Mouse (Mus musculus): ENCODE measurements at regions not wholly inside any gene's neighbourhood (a gene's known extent, or its start where the extent isn't known, plus 50 kb on each side); places are given as distances from the start of the nearest gene placed in this dataset.

DNA sequence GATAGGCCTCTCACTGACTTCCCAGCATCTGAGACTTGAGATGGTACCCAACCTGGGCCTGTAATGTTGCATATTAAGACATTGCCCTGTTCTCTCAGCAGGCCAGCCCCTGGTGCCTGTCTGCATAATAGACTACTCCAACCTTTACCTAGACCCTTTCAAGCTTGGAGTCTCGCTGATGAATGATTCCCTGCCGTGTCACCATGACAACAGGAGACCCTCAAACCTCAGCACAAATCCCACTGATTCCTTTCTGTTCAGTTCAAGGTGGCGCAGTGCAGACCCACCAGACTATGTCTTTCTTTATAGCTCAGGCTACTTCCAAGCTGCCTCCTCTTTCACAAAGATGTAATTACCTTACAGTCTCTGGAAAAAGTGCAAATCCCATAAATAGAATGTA, 172.0 kb downstream of the Dcdc2c start:
- no peak for DNase-seq

GRCm38 (mm10) chr12:28377968-28378367, 174.2 kb downstream of the Dcdc2c start:
- no peak for DNase-seq

DNA sequence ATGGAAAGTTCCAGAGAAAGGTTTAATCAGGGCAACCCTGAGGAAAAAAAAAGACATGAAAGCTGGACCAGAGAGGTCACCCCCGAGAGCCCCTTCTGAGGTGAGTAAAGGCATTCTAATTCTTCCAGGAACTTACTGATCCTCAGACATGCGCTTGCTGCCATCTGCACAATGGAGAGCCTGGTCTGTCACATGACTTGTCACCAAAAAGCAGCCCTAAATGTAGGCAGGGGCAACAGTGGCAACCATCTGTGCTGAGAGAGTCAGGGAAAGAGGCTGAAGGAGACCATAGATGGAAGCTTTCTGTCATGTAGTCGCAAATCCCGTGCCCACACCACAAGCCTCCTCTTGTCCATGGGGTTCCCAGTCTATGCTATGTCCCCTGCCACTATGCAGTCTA, 174.8 kb downstream of the Dcdc2c start:
- no peak for DNase-seq

GRCm38 (mm10) chr12:28376770-28377169, 175.4 kb downstream of the Dcdc2c start:
- no peak for DNase-seq

DNA sequence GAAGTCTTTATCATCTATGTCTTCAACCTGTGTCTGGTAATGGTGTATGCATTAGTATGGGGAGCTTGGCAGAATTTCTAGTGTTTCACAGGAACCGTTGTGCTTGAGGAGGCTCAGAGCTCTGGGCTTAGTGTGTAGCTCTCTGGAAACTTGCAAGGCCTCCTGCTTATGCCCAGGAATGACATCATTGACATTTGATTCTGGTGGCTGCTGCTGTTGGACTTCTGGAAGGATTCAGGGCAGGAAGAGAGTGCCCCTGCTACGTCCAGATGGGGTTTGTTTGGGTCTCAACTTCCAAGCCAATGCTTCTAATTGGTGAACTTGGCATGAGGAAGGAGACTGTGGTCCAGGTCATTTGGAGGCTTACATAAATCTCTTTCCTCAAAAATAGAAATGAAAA, 186.9 kb downstream of the Dcdc2c start:
- no peak for DNase-seq

- DNase-seq, result no peak
Measured at GRCm38 (mm10) chr12:28358737-28359333, 193.4 kb downstream of the Dcdc2c start.

GRCm38 (mm10) chr12:28357764-28358163, 194.4 kb downstream of the Dcdc2c start:
- no peak for DNase-seq

DNA sequence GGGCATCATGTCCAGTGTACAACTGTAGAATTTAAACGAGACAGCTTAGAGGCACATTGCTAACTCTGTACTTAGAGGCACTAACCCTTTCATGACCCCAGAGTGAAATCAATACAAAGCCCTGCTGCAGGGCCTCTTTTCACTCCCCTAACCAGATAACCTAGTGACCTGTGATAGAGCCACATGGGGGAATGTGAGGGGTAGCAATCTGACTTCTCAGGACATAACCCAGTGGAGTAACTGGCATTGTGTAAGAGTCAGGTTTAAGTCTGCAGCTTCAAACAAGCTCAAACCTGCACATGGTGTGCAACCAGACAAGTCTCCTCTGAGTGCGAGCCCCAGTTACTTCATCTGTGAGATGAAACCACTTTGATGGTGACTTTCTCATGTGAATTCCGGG, 199.1 kb downstream of the Dcdc2c start:
- DNase-seq, result no peak

GRCm38 (mm10) chr12:28352571-28352970, 199.6 kb downstream of the Dcdc2c start:
- no peak for DNase-seq

DNA sequence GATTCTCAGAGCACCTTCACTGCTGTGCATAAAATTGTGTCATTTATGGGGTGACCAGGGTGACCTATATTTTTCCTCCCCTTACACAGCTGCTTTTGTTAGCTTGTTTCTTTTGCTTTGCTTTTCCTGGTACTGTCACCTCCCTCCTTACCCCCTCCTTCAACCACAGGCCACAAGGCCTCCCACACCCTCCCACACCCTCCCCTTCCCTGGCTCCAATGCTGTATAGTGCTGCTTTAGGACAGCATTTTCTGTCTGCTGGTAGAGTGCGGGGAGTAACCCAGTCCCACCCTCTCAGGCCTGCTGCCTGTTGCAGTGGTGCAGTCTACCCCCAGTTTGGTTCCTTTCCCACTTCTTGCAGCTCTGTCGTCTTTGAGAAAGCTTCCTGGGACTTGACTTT, 209.5 kb downstream of the Dcdc2c start:
- no peak for DNase-seq

- no peak for DNase-seq
Measured at GRCm38 (mm10) chr12:28332591-28332990, 219.6 kb downstream of the Dcdc2c start.

DNA sequence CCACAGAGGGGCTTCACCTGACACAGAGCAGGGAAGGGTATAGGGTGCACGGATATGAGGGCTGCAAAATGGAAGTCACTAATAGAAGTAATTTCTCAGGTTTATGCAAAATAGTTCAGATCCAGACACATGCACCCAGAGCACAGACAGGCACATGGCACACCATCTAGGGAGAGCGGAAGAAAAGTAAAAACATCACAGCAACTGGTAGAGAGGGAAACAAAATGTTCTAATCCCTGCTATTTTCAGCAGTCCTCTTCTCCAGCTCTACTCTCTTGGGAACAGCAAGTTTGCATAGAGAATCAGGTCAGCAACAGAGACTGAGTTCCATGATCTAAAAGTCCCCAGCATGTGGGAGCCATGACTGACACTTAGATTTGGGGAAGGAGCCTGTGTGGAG, 220.4 kb downstream of the Dcdc2c start:
- DNase-seq, result no peak

GRCm38 (mm10) chr12:28323659-28324058, 228.5 kb downstream of the Dcdc2c start:
- no peak for DNase-seq

- no peak for DNase-seq
Measured at GRCm38 (mm10) chr12:28309226-28309625, 243.0 kb downstream of the Dcdc2c start.

- DNase-seq, result no peak
Measured at GRCm38 (mm10) chr12:28302038-28302581, 250.1 kb downstream of the Dcdc2c start.

DNA sequence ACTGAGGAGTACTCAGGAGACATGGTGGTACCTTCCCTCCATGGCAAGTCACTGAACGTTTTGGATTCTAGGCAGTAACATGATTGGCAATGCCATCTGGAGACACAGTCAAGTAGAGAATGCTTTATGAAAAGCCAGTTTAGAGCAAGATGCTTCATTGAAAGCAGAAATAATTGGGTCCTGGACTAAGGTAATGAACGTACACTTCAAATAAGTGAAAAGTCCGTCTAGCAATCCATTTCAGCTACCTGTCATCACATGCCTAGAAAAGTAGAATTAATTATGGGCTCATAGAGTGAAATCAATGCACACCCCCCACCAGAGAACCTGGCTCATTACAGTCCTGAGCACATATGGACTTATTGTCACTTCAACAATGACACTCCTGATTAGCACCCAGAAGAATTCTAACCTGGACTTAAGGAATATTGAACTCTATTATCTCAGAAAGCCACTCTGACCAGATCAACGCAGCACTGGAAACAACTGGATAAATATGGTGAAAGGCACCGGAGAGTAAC, 263.8 kb downstream of the Dcdc2c start:
- DNase-seq, result no peak

DNA sequence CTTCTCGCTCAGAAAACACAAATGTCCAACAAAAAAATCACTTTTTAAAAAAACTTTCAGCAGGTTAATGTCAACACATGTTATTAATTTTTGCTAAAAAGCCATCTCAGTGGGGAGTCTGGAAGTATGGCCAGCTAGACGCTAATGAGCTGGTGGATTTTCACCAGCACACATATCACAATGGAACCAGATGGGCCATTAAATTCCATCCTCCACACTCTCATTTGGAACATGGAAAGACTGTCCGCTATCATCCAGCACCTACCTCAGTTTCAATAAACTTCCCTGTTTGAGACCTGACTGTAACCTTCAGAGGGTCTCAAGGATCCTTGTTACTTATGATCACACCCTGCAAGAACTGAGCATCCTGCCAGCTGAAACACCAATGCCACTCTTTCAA, 296.7 kb downstream of the Dcdc2c start:
- DNase-seq, result no peak

GRCm38 (mm10) chr12:28250526-28250925, 301.7 kb downstream of the Dcdc2c start:
- no peak for DNase-seq

GRCm38 (mm10) chr12:28248749-28249148, 303.4 kb downstream of the Dcdc2c start:
- DNase-seq, result no peak

- DNase-seq, result no peak
Measured at GRCm38 (mm10) chr12:28248287-28248686, 303.9 kb downstream of the Dcdc2c start.

- no peak for DNase-seq
Measured at GRCm38 (mm10) chr12:28238016-28238415, 314.2 kb downstream of the Dcdc2c start.

- DNase-seq, result no peak
Measured at GRCm38 (mm10) chr12:28237041-28237440, 315.2 kb downstream of the Dcdc2c start.

- no peak for DNase-seq
Measured at GRCm38 (mm10) chr12:28202847-28203246, 349.4 kb downstream of the Dcdc2c start.

DNA sequence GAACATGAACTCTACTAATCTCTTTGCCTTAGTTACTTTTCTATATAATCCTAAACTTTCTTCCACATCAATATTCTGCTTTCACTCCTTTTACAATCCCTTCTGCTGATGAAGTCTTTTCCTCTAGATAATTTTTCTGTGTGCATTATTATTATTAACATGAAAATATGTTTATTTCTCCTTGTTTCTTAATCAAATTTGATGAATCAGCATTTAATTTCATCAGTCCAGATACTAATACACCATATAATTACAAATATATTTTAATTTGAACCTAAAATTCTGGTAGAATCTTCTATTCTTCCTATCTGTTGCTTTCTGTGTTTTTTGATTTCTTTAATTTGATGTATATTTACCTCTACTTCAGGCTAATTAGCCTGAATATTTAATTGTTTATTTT, 365.5 kb downstream of the Dcdc2c start:
- no peak for DNase-seq

DNA sequence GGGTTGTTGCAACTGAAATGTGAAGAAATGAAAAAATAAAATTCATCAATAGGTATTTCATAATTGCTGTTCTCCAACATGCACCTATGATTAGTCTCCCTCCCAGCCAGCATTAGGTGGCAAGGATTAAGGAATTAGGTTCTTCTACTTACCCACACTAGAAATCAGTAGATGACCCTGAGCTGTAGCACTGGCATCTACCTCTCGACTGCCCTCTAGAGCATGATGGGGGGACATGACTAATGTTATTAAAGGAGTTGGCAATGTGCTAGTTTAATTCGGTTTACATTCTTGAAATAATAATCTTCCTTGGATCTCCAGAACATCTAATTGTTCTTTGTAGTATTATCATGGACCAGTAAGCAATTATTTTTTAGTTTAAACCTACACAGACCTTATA, 370.9 kb downstream of the Dcdc2c start:
- no peak for DNase-seq

All from kidney, adult 18-20 months (tissue).